Mouse (Mus musculus): ENCODE results near the gene Wdr81. TPM values are rescaled to one million over a fixed set of nuclear protein-coding genes. Genes with fewer than 3 reads are reported as not detected.

Gene Wdr81
- total and polyA plus RNA-seq, 2 experiments from 2014 or later, result 4.5 to 29.7 TPM

DNA sequence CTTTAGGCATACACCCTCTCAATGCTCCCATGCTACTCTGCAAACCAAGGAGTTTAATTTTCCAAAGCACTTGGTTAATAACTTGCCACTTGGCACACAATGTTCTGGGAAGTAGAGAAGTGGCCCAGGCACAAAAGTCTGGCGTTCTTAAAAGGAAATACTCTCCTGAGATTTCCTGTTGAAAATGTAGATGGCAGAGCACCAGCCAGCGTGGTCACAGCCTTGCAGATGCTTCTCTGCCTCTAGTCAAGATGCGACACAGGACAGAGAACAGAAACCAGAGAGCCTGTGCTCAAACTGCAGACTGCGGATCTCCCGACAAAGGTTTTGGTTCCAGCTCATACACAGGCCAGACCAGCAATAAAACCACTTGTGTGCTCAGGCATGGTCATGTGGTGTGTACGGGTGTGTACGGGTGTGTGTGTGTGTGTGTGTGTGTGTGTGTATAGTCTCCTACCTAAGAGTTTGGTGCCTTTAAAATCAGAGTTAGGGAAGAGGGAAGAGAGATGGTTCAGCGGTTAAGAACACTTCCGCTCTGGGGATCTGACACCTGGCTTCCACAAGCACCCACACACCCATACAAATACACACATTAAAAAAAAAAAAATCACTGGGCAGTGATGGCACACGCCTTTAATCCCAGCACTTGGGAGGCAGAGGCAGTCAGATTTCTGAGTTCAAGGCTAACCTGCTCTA, 672 bp upstream of the Wdr81 start:
- peaks cover 19% of the 10 kb centered on the region; the same call in 1 of the 2 replicates for H3K4me1 ChIP-seq (ENCODE audit: insufficient read depth, low read length)
- no peak for ATAC-seq (ENCODE audit: low FRiP score)
- no peak for TF ChIP-seq CTCF (IDR thresholded peaks at IDR 0.05)
- peak overlapping the region; percentile 75; the same call in 1 of the 2 replicates for H3K9ac ChIP-seq (replicated peaks; ENCODE audit: low read length, poor library complexity, severe bottlenecking)
- peak overlapping the region; percentile 34 for H3K27ac ChIP-seq (ENCODE audit: low read depth, low read length)
- no peaks in the 10 kb centered on the region for H3K36me3 ChIP-seq (ENCODE audit: insufficient read depth, low read length)
- no peak for DNase-seq (ENCODE audit: low spot score)
- H3K27me3 ChIP-seq (ENCODE audit: insufficient read depth, low read length), result no peaks in the 10 kb centered on the region
- no peaks in the 10 kb centered on the region for H3K9me3 ChIP-seq (ENCODE audit: low read length)
- WGBS, result 78% methylated on average over 10 of the region's 10 CpGs
- H3K4me2 ChIP-seq (ENCODE audit: low read depth, low read length, poor library complexity, severe bottlenecking), result peak overlapping the region; percentile 100
- H3K4me3 ChIP-seq (ENCODE audit: low read depth, low read length), result peak overlapping the region; percentile 73

DNA sequence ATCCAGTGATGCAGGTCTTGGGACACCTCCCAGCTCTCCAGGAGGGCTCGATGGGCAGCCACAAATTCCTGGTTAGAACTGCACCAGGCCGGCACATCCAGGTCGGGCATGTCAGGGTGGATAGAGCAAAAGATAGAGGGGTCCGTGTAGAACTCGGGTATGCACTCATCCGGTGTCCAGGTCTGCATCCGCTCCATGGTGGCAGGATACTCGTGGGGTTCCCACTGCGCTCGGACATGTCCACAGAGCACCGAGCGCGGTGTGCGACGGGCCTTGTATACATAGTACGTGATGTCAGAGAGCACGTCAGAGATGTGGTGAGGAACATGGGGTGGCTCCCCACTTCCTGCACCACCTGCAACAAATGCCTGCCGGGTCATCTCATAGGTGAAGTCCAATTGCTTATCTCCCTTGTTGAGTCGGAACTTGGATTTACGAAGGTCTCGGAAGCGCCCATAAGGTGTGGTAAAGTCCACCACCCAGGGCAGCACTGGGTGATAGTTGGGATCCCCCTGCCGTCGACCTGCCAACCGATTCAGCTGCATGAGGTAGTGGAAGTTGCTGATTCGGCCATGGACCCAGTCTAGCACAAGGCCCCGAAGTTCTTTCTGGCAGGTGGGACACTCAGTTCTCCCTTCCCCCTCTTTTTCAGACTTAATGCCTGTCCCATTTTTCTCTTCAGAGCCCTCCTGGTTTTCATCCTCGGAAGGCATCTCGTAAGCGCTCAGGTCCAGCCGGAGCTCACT, 1.5 kb downstream of the Wdr81 start:
- peak overlapping the region; percentile 73; the same call in 1 of the 2 replicates for H3K4me3 ChIP-seq (ENCODE audit: low read depth, low read length)

DNA sequence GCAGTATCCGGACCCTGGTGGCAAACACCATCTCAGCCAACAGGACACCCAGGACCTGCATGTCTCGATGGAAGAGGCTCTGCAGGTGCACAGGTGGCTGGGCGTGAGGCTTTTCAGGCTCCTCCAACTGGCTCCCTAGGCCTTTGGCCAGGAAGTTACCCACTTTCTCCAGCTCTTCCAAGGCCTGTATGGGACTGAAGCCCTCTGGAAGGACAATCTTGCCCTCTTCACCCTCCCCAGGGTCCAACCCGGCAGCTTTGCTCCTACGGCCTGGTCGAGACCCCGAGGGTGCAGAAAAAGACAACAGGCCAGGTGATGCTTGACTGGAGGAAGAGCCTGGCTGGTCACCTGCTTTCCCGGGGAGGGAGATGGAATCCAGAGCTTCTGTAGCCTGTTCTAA, 2.4 kb downstream of the Wdr81 start:
- Histone ChIP-seq H3K36me3 (ENCODE audit: insufficient read depth, low read length) (peaks cover 22% of the 10 kb centered on the region), H3K9me3 (ENCODE audit: low read length) (no peaks in the 10 kb centered on the region), H3K4me3 (ENCODE audit: low read depth, low read length) (no peak overlapping the region), H3K9ac (replicated peaks; ENCODE audit: low read length, poor library complexity, severe bottlenecking) (no peak overlapping the region), H3K4me2 (ENCODE audit: low read depth, low read length, poor library complexity, severe bottlenecking) (no peak overlapping the region), H3K27ac (ENCODE audit: low read depth, low read length) (no peak overlapping the region), H3K4me1 (ENCODE audit: insufficient read depth, low read length) (peaks cover 13% of the 10 kb centered on the region; the same call in 1 of the 2 replicates), H3K27me3 (ENCODE audit: insufficient read depth, low read length) (no peaks in the 10 kb centered on the region)
- DNase-seq (ENCODE audit: low spot score) (no peak), ATAC-seq (ENCODE audit: low FRiP score) (no peak)
- TF ChIP-seq CTCF (IDR thresholded peaks at IDR 0.05), result no peak
- 93% methylated on average over 8 of the region's 8 CpGs for WGBS

More for the DNA sequence above, 1.5 kb downstream of the Wdr81 start:
- Histone ChIP-seq H3K27ac (ENCODE audit: low read depth, low read length) (no peak overlapping the region), H3K36me3 (ENCODE audit: insufficient read depth, low read length) (peaks cover 14% of the 10 kb centered on the region), H3K27me3 (ENCODE audit: insufficient read depth, low read length) (no peaks in the 10 kb centered on the region), H3K4me2 (ENCODE audit: low read depth, low read length, poor library complexity, severe bottlenecking) (peak overlapping the region; percentile 100; the same call in 1 of the 2 replicates), H3K9me3 (ENCODE audit: low read length) (no peaks in the 10 kb centered on the region), H3K9ac (replicated peaks; ENCODE audit: low read length, poor library complexity, severe bottlenecking) (no peak overlapping the region), H3K4me1 (ENCODE audit: insufficient read depth, low read length) (peaks cover 13% of the 10 kb centered on the region; the same call in 1 of the 2 replicates)
- TF ChIP-seq CTCF (IDR thresholded peaks at IDR 0.05), result no peak
- no peak for DNase-seq (ENCODE audit: low spot score)
- ATAC-seq (ENCODE audit: low FRiP score), result no peak
- 94% methylated on average over 31 of the region's 31 CpGs for WGBS

DNA sequence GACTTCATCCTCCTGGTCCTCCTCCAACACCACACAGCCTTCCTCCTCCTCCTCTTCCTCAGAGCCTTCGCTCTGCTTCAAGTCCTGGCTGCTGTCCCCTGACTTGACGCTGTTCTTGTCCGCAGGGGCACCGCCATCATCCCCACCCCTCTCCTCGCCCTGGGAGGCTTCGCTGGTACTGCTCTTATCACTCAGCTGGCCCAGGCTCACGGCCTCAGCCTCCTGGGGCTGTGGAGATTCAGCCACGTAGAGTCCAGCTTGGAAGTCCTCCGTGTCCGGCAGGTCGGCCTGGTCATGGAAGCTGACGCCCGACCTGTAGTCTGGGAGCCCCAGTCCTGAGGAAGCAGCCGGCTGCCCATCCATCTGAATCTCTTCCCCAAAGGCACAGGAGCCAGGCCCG, 3.6 kb downstream of the Wdr81 start:
- Histone ChIP-seq H3K4me2 (ENCODE audit: low read depth, low read length, poor library complexity, severe bottlenecking) (no peak overlapping the region), H3K27me3 (ENCODE audit: insufficient read depth, low read length) (no peaks in the 10 kb centered on the region), H3K27ac (ENCODE audit: low read depth, low read length) (no peak overlapping the region), H3K4me1 (ENCODE audit: insufficient read depth, low read length) (peaks cover 13% of the 10 kb centered on the region; the same call in 1 of the 2 replicates), H3K4me3 (ENCODE audit: low read depth, low read length) (no peak overlapping the region), H3K9me3 (ENCODE audit: low read length) (no peaks in the 10 kb centered on the region), H3K36me3 (ENCODE audit: insufficient read depth, low read length) (peaks cover 27% of the 10 kb centered on the region), H3K9ac (replicated peaks; ENCODE audit: low read length, poor library complexity, severe bottlenecking) (no peak overlapping the region)
- no peak for ATAC-seq (ENCODE audit: low FRiP score)
- DNase-seq (ENCODE audit: low spot score), result no peak
- 88% methylated on average over 15 of the region's 15 CpGs for WGBS
- no peak for TF ChIP-seq CTCF (IDR thresholded peaks at IDR 0.05)

DNA sequence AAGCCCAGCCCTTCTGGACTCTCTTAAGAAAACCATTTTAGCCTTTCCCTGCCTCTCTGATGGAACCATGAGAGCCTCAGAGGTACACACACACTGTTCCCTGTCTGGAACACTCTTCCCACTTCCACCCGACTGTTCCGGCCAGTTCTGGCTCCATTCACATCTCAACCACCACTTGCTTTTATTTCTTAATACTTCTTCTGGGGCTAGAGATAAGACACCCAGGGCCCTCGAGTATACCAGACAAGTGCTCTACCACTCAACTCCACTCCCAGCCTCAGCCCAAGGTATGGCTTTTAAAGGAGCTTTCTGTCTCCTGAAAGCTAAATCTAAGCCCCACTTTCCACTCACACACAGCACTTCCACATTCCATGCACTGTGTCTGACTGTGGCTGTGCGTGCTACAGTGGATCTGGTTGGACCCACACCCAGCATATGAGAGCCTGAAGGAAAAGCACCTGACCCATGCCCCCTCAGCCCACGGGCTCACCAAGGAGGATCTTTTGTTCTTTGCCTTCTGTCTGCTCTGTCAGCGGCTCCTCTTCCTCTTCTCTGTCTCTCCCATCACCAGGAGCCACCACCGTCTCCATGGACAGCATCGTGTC, 4.1 kb downstream of the Wdr81 start:
- H3K4me2 ChIP-seq (ENCODE audit: low read depth, low read length, poor library complexity, severe bottlenecking), result no peak overlapping the region
- no peak overlapping the region for H3K4me3 ChIP-seq (ENCODE audit: low read depth, low read length)
- no peak overlapping the region for H3K9ac ChIP-seq (replicated peaks; ENCODE audit: low read length, poor library complexity, severe bottlenecking)
- no peak for TF ChIP-seq CTCF (IDR thresholded peaks at IDR 0.05)
- no peak overlapping the region for H3K27ac ChIP-seq (ENCODE audit: low read depth, low read length)
- H3K36me3 ChIP-seq (ENCODE audit: insufficient read depth, low read length), result peaks cover 30% of the 10 kb centered on the region
- DNase-seq (ENCODE audit: low spot score), result no peak
- 87% methylated on average over 8 of the region's 8 CpGs for WGBS
- H3K9me3 ChIP-seq (ENCODE audit: low read length), result no peaks in the 10 kb centered on the region
- H3K27me3 ChIP-seq (ENCODE audit: insufficient read depth, low read length), result no peaks in the 10 kb centered on the region
- no peak for ATAC-seq (ENCODE audit: low FRiP score)
- H3K4me1 ChIP-seq (ENCODE audit: insufficient read depth, low read length), result peaks cover 13% of the 10 kb centered on the region; the same call in 1 of the 2 replicates
